Mouse (Mus musculus): ENCODE data around the gene Slf2.

DNA sequence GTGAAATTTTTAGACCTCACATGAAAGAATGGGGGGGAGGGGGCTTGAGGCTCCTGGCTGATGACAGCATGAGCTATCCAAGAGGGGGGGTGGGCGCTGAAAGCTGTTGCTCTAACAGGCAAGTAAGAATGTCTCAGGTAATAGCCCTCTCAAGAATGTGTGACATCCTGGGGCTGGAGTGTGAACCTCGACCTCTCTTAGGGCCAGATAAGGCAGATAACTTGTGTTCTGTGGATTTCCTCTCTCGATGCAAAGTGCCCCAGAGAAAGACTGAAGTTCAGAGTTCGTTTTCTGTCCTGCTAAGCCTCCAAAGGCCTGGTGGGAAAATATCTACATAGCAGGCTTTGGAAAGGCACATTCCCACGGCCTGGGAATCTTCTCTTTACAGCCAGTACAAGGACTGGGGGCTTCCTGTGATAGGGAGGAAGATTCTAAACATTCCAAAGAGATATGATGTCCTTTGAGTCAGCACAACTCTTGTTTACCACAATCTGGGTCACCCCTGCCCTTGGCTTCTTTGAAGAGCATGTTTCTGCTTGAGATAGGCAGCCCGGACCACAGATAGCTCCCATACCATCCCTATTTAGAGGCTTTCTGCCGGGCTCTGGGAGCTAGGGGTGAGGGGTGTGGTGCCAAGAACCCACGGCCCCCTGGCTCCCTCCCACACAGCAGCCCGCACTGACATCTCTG is 31.7 kb upstream of the Slf2 start:
- no peak for TF ChIP-seq CTCF (IDR thresholded peaks at IDR 0.05; ENCODE audit: low read depth)
- no peak for TF ChIP-seq EP300 (IDR thresholded peaks at IDR 0.05; ENCODE audit: low read depth)
